Mouse (Mus musculus) left cerebral cortex, postnatal 36 days (tissue): Measurements from ENCODE around the gene Trim6. TPM values are rescaled to one million over a fixed set of nuclear protein-coding genes. Genes with fewer than 3 reads are reported as not detected.
"Not testable (repeated sequence)": the region's sequence is repeated elsewhere in the genome, so short reads cannot be mapped to it uniquely, and the experiment has no call there.

Experiments
- DNase-seq, 2 experiments: peaks; one replicate each; pipeline ENCODE4 v3.0.0; 2021 to 2022; ENCODE audit warnings: low spot score in 2 of 2, mixed read lengths in 1 of 2
- intact Hi-C: fragments of 180-260 bp; cut with DNase I; formaldehyde crosslinking; loops from one replicate; pipeline ENCODE4 v1.15.1; 2025
- total RNA-seq, 2 experiments: library from RNA; stranded (reverse); gene quantifications; 2 replicates each; pipeline ENCODE4 v1.2.3; 2021

Gene Trim6
- under 1 TPM in 1 of 2 experiments, not detected in 1; 0.15 TPM for total RNA-seq

- peak in 1 of 2 experiments; percentile 5 for DNase-seq
- intact Hi-C loops, result no loop called here
Measured at GRCm38 (mm10) chr7:104218701-104219569, at the start of gene Trim6. Gene Trim6 (plus strand): TSS chr7:104218793.

DNA sequence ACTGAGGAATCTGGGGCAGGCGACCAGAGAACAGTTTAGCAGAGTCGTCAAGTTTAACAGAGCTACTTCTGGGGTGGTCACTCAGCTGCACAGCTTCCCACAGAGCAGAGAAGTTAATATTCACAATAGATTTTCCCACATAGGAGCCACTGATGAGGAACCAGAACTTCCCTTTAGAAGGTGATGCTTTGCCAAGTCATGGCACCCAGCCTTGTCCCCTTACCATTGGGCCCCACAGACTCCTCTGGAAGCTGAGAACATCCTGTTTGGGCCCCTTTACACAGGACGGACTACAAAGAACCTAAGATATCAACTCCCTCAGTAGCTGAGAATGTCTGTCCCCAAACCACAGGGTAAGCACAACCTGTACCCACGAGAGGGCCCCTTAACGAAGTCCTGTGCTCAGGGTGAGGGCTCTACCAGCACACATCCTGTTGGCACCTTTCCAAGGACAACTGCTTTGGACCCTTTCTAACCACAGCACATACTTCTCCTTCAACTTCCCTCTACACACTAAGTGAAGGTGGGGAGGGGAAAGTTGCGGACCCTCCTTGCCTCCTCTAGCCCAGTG, 48.9 kb upstream of the Trim6 start:
- intact Hi-C loops, result no loop called here
- no peak for DNase-seq

DNA sequence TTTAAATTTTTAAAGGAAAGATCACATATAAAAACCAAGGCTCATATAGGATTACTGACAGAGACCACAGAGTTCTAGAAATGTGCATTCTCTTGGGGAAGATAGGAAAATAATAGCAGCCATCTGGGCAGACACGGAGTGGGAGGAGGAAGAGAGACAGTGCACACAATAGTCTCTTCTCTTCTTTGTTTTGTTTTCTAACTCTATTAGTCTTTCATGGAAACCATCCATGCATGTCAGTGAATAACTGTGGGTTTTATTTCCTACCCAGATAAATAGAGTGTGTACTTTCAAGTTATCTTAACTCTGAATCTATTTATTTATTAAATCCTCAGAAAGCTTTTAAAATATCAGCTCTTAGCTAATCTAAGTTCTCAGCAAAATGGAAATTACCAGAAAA, 43.5 kb upstream of the Trim6 start:
- intact Hi-C loops, result no loop called here
- no peak for DNase-seq

DNA sequence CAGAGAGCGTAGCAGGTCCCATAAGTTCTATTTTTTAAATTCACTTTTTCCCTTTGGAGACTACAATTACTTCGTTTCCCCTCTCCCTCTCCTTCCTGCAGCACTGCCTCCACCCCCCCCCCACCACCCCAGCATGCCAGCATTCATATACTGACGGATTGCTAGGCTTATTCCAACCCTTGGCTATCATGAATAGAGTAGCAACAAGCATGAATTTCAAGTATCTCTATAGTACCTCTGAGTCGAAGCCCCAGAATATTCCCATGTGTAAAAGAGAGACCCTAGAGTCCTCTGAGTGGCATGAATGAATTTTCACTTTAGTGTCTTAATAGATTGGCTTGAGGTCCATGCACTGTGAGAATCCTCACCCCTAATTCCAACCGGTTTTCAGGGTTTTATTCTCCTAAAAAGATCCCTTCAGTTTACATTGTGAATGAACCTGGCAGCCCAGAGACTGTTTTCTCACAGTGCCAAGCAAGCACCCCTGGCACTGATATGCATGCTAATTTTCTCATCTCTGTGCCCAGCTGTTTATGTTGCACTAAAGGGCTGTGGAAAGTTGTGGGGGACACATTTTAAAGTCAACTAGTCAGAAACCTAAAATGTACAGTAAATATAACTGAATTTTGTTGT, 40.1 kb upstream of the Trim6 start:
- intact Hi-C loops, result no loop called here
- DNase-seq, result no peak

DNA sequence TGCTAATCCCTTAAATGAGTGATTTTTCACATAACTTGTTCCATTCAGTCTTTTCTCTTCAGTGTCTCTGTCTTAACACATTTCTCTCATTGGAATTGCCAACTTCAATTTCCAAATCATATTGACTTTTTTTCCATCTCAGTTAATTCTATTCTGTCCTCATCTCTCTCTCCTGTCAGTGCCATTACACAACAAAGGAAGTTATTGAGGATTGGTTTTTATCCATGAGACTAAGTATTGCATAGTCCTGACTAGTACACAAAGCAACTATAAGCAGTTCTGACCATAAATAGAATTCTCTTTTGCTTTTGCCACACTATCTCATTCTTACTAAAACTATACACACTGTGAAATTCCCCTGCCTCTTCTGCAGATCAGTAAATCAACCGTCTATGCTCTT, 39.5 kb upstream of the Trim6 start:
- no peak for DNase-seq
- intact Hi-C loops, result no loop called here

DNA sequence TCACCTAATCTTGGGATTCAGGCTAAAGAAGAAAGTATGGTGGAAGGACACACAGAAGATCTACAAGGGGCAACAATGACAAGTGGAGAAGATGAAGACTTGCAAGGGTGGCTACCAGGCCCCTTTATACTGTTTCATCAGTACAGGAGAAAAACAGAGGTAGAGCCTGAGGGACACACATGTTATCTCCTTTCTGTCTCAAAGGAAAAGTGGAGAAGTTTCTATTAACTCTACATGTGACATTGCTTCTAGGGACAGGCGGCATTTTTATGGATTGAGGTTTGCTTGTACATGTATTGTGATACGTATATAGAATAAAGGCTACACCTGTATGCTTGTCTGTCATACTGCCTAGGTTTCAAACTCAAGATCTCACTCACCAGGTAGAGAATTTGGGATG, 35.3 kb upstream of the Trim6 start, which contains the start of gene Olfr648:
TSS of gene Olfr648 (minus strand) at position 101 of the 400 bp plus-strand sequence.
- DNase-seq, result no peak
- intact Hi-C loops, result no loop called here

- intact Hi-C loops, result no loop called here
Measured at GRCm38 (mm10) chr7:104191275-104191674, 27.3 kb upstream of the Trim6 start.

DNA sequence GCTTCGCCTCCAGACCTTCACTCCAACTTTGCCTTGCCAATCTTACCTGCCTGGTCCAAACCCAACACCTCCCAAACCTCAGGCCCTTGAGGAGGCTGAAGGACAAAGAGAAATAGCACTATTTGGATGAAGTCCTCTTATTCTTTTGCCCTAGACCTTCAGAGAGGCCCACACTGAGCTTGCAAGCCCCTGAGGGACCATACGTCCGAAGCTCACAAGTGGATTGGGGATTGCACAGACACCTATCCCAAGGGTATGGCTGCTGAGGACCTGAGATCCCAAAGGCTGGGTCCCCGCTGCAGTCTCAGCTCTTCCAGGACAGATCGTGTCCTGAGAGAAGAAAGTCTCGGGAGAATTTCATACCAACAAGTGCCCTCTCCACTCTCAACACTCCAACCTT, 22.7 kb upstream of the Trim6 start, which contains the start of gene Olfr649:
TSS of gene Olfr649 (minus strand) at position 101 of the 400 bp plus-strand sequence.
- intact Hi-C loops, result no loop called here

More at GRCm38 (mm10) chr7:104191275-104191674, 27.3 kb upstream of the Trim6 start:
- no peak for DNase-seq

GRCm38 (mm10) chr7:104199822-104200221, 18.8 kb upstream of the Trim6 start:
- DNase-seq, result peak; percentile 20 to 29
- intact Hi-C loops, result no loop called here

More for the DNA sequence above, 22.7 kb upstream of the Trim6 start, which contains the start of gene Olfr649:
- DNase-seq, result no peak

DNA sequence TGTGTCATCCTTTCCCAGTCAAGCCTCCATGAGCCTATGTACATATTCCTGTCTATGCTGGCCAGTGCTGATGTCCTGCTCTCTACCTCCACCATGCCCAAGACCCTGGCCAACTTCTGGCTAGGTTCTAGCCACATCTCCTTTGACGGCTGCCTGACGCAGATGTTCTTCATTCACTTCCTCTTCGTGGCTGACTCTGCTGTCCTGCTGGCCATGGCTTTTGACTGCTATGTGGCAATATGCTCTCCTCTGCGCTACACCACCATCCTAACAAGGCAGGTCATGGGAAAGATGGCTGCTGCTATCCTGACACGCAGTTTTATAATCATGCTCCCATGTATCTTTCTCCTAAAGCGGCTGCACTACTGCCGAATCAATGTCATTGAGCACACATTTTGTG, 12.4 kb upstream of the Trim6 start:
- intact Hi-C loops, result no loop called here
- no peak for DNase-seq

DNA sequence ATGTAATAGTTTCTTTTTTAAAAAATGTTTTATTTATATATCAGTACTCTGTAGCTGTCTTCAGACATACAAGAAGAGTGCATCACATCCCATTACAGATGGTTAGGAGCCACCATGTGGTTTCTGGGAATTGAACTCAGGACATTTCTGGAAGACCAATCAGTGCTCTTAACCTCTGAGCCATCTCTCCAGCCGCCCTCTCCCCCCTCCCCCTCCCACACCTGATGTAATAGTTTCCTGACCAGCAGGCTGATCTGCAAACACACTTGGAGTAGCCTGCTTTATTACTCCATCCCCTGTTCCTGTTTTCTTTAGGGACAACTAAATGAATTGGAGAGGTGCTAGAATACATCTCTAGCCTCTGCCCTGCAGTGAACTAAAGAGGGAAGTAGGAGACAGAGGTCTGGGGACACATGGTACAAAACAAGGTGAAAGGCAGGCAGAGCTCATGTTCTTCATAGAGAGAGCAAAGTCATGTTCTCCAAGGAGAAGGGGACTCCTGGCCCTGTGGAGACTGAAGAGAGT, 2.5 kb upstream of the Trim6 start:
- intact Hi-C loops, result no loop called here

GRCm38 (mm10) chr7:104217881-104218280, 712 bp upstream of the Trim6 start:
- intact Hi-C loops, result no loop called here
- no peak for DNase-seq

More for the DNA sequence above, 2.5 kb upstream of the Trim6 start:
- no peak for DNase-seq

DNA sequence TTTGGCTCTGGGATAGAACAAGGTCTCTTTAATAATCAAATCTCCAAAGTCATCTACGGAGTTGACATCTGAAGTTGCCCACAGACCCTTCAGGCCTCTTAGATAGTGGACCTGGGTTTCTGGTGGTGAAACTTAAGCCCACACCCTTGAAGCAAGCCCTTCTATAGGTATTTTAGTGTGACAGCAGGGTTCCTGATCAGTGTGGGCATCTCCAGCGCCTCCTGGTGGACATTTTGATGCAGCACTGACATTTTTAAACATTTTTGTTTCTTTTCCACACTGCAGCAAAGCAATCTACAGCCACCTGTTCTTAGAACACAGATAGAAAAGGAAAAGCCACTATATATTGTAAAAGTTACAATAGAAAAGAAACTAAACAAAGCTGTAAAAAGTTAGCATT, 12.6 kb downstream of the Trim6 start:
- no peak for DNase-seq
- intact Hi-C loops, result no loop called here

- no peak for DNase-seq
- intact Hi-C loops, result no loop called here
Measured at GRCm38 (mm10) chr7:104240857-104241256, 22.3 kb downstream of the Trim6 start.

- intact Hi-C loops, result no loop called here
Measured at GRCm38 (mm10) chr7:104243616-104244015, 25.0 kb downstream of the Trim6 start.

GRCm38 (mm10) chr7:104244287-104245181, 25.9 kb downstream of the Trim6 start, which contains the start of gene Trim34a:
Gene Trim34a (plus strand): TSS chr7:104244457.
- no peak for DNase-seq
- intact Hi-C loops, result no loop called here

More at GRCm38 (mm10) chr7:104243616-104244015, 25.0 kb downstream of the Trim6 start:
- no peak for DNase-seq

DNA sequence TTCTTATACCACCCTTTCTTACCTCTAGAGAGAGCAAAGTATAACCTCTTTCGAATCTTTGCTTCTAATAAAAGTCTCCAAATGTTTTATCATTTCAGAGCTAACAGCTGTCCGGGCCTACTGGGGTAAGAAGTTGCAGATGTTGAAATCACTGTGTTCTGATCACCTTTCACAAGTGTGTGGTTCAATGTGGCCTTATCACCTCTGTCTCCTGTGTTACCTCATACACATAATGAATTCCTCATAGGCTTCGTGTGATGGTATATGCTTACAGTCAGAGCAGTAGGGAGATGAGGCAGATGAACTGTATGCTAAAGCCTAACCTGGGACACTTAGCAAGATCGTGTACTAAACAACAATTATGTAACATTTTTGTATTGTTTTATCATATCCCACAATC, 41.8 kb downstream of the Trim6 start:
- DNase-seq, intact Hi-C loops: not testable (repeated sequence)

DNA sequence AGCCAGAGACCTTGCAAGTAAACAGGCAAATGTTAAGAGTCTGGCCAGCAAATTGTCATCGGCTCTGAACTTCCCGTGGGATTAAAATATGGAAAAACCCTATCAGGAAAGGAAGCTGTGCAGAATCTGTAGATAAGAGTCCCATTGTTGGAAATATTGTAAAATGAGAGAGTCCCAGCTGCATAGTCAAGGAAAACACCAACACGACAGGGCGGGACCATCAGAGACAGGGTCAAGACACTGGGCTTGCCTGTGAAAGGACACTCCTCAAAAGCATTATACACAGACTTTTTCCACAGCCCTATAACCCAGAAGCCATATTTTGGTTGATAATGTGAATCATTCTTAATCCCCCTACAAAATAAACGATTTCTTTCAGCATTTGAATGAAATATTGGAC, 46.7 kb downstream of the Trim6 start:
- DNase-seq, intact Hi-C loops: not testable (repeated sequence)

DNA sequence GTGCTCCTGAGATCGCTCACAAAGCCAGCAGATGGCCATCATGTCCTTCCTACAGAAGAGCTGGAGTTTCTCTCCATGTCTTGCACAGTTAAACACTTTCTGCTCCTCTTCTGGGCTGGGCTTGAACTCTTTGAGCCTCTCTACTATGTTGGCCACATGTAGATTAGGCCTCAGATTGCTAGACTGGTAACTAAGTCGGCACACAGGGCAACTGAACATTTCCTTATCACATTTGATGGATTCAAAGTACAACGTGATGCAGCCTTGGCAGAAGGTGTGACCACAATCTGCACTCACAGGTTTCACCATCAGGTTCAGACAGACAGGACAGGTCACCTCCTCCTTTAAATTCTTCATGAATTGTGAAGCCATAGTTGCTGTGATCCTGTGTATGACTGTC, 60.8 kb downstream of the Trim6 start:
- intact Hi-C loops, DNase-seq: not testable (repeated sequence)
